Mouse (Mus musculus): ENCODE data around the gene Wdr72.

GRCm38 (mm10) chr9:74112526-74112925 is 2.4 kb downstream of the Wdr72 start:
- no peak for TF ChIP-seq CTCF (IDR thresholded peaks at IDR 0.05; ENCODE audit: low read depth)
- TF ChIP-seq EP300 (IDR thresholded peaks at IDR 0.05; ENCODE audit: low read depth) = no peak
